Mouse (Mus musculus) heart, postnatal 0 days (tissue): Measurements from ENCODE around the gene Efna5.

Experiments
- CTCF ChIP-seq: IDR thresholded peaks from 2 replicates; pipeline ENCODE4 v1.5.1; 2016; ENCODE audit warnings: antibody characterized with exemption, control low read depth, low read depth
- EP300 ChIP-seq: IDR thresholded peaks from 2 replicates; pipeline ENCODE4 v1.6.1; 2016; ENCODE audit warnings: antibody characterized with exemption, low read depth

DNA sequence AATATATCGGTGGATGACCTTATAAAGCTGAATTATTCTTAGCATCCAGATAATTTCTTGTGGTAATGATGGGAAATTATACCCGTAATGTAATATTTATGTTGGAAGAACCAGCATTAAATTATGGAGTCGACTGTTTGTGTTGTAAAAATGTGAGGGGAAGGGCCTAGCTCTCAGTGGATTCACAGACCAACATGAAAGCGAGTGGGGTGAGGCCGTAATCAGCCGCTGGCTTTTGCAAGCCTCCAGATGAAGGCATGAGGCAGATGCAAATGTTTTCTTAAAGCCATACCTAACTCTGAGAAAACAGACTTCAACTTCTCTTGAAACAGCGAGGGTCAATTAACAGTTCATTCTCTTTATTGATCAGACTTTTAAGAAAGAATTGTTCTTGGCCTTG is 106.4 kb downstream of the Efna5 start:
- TF ChIP-seq CTCF, result no peak
- TF ChIP-seq EP300, result no peak
